ENCODE assay signal across 9 mouse cellular contexts in genomic region chr12:89450667-89451298, GRCm38 (mm10).
DNase-seq lines count a peak whose midpoint lies in the region; ATAC-seq and TF ChIP-seq lines count a peak whose summit lies in the region.
"Had no signal": no experiment of that assay in that cellular context is flagged by ENCODE, and none has a peak within 500 bp of the region (broad histone marks: within the 10 kb centered on the region; RNA-seq: fewer than 3 reads in every experiment).

No protein-coding gene starts in this region.

- H3K36me3 ChIP-seq in hindbrain, embryonic 12.5 days: no peaks in the 10 kb centered on the region
- no peaks in the 10 kb centered on the region for H3K36me3 ChIP-seq in neural tube, embryonic 11.5 days (ENCODE audit: control insufficient read depth, insufficient read depth, low read length)

- intact Hi-C loops in left cerebral cortex, adult 2 months (cut with DNase I): no loop called here

- peak; percentile 35 for DNase-seq in layer of hippocampus, adult 11-12 months (ENCODE audit: low spot score)
- no peak for DNase-seq in layer of hippocampus, adult 9-10 months (ENCODE audit: low spot score)
- peak; percentile 39 for DNase-seq in Muller cell, postnatal 12 days (ENCODE audit: inconsistent ontology term)
- peak; percentile 81 for DNase-seq in embryo, embryonic 10 days (ENCODE audit: low spot score)
- peak; percentile 54 to 65 for DNase-seq in left cerebral cortex, adult 2 months (ENCODE audit: extremely low spot score in 1 of 2, low spot score in 2 of 2)
- peak; percentile 60 for DNase-seq in neural tube, embryonic 11.5 days (ENCODE audit: low spot score)
- no peak for DNase-seq in natural killer cell, adult 2 months (ENCODE audit: low spot score in 2 of 2)

- H3K4me1 ChIP-seq in hindbrain, embryonic 12.5 days: no peaks in the 10 kb centered on the region
- H3K4me1 ChIP-seq in neural tube, embryonic 11.5 days (ENCODE audit: control insufficient read depth, insufficient read depth, low read length): no peaks in the 10 kb centered on the region

- H3K27me3 ChIP-seq in hindbrain, embryonic 12.5 days: no peaks in the 10 kb centered on the region
- H3K27me3 ChIP-seq in neural tube, embryonic 11.5 days (ENCODE audit: control insufficient read depth, insufficient read depth, low read length): no peaks in the 10 kb centered on the region

- H3K27ac ChIP-seq in hindbrain, embryonic 12.5 days: no peak overlapping the region
- no peak overlapping the region for H3K27ac ChIP-seq in left cerebral cortex, adult 2 months
- H3K27ac ChIP-seq in neural tube, embryonic 11.5 days (ENCODE audit: low read depth, low read length): no peak overlapping the region

- H3K4me2 ChIP-seq in hindbrain, embryonic 12.5 days (replicated peaks): no peak overlapping the region
- no peak overlapping the region for H3K4me2 ChIP-seq in neural tube, embryonic 11.5 days (ENCODE audit: low read depth)

- TF ChIP-seq CTCF in left cerebral cortex, adult 2 months (IDR thresholded peaks at IDR 0.05): peak; percentile 76

- no peaks in the 10 kb centered on the region for H3K9me3 ChIP-seq in hindbrain, embryonic 12.5 days (replicated peaks)
- H3K9me3 ChIP-seq in neural tube, embryonic 11.5 days (ENCODE audit: control insufficient read depth, low read length): no peaks in the 10 kb centered on the region

- no peak overlapping the region for H3K4me3 ChIP-seq in hindbrain, embryonic 12.5 days
- no peak overlapping the region for H3K4me3 ChIP-seq in left cerebral cortex, adult 2 months
- no peak overlapping the region for H3K4me3 ChIP-seq in neural tube, embryonic 11.5 days (ENCODE audit: low read depth, low read length)
- H3K4me3 ChIP-seq: erythroblast, embryonic 14.5 days had no signal

- peak; percentile 74 for ATAC-seq in hindbrain, embryonic 12.5 days (ENCODE audit: low FRiP score)
- peak; percentile 65 for ATAC-seq in neural tube, embryonic 11.5 days (ENCODE audit: insufficient read depth, low FRiP score, low TSS enrichment)

- H3K9ac ChIP-seq in hindbrain, embryonic 12.5 days: no peak overlapping the region
- no peak overlapping the region for H3K9ac ChIP-seq in neural tube, embryonic 11.5 days (ENCODE audit: low read length)

- 0% methylated on average over 2 of the region's 2 CpGs for WGBS in hindbrain, embryonic 12.5 days
- 14% methylated on average over 2 of the region's 2 CpGs for WGBS in neural tube, embryonic 11.5 days

Comparison
In these comparisons a context has a peak if more than half of its experiments do, and no peak if none do; other contexts are left out.
1. DNase-seq: peak in layer of hippocampus, adult 11-12 months (single experiment), Muller cell, postnatal 12 days (single experiment), embryo, embryonic 10 days (single experiment), left cerebral cortex, adult 2 months (2 of 2) and neural tube, embryonic 11.5 days (single experiment); none in layer of hippocampus, adult 9-10 months (single experiment) and natural killer cell, adult 2 months (0 of 2).